Mouse (Mus musculus) brain, embryonic 14.5 days (tissue): ENCODE measurements at regions not wholly inside any gene's neighbourhood (a gene's known extent, or its start where the extent isn't known, plus 50 kb on each side); places are given as distances from the start of the nearest gene placed in this dataset.

ENCODE experiments used
- DNase-seq: peaks from one replicate; pipeline ENCODE4 v3.0.0-alpha.2; 2011; ENCODE audit warnings: low read depth
- CTCF ChIP-seq: fragments of 200-500 bp; IDR thresholded peaks from 2 replicates; pipeline ENCODE4 v1.5.1; 2012; ENCODE audit warnings: inconsistent platforms, mild to moderate bottlenecking, moderate library complexity, borderline replicate concordance; ENCODE audit not compliant: insufficient read depth, insufficient read length; ENCODE audit errors: extremely low read depth
- POLR2A ChIP-seq: fragments of 200-500 bp; IDR thresholded peaks from 2 replicates; pipeline ENCODE4 v1.6.1; 2012; ENCODE audit warnings: mild to moderate bottlenecking, inconsistent platforms, borderline replicate concordance; ENCODE audit not compliant: poor library complexity, insufficient read depth, insufficient read length, severe bottlenecking; ENCODE audit errors: extremely low read depth

DNA sequence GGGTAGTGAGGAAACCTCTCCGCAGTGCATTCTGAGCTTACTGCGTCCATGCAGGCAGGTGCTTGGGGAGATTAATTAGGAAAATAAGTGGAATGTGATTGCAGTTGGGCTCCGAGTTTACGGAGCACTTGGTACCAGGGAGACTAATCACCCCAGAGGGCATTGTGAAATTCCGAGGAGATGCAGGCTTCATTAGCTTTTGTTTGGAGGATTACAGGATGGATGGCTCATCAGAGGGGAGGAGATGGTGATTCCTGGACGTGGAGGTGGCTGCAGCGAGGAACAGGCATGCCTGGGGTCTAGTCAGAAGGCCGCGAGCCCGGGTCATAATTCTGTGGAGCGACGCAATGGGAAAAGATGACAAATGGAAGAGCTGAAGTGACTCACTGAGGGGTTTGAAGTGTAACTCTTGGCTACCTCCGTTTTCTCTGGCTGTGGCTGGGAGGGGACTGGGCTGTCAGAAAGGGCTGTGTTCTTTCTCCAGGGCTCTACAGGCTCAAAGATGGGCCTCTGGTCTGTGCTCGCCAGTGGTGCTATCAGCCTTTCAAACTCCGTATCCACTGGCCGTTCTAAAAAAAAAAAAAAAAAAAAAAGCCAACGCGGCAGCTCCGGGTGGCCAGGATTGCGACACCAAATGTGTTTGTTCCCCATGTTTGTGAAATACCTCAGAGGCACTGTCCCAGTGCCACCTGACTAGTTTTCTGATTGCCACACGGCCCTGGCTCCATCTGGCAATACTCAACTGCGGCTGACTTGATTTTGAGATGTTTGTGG lies 232.4 kb downstream of the 4933412E24Rik start:
- no peak for TF ChIP-seq POLR2A
- no peak for TF ChIP-seq CTCF
- peak; percentile 75 for DNase-seq

DNA sequence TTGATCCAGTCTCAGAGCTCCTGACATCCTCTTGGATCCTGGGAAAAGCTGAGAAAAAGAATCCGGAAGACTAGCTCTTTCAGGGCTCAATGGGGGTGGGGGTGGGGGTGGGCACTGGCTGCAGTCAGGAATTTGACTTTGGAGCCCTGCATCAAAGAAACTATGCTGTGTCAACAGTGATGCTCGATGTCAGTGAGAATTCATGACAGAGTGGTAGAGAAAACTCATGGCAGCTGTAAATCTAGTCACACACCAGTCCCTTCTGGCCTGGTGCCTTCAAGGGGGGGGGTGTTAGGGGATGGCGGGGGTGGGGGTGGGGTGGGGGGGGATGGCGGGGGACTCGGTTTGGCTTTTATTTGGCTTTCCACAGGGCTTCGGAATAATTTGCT lies 233.0 kb downstream of the 4933412E24Rik start:
- DNase-seq, result no peak
- TF ChIP-seq POLR2A (no peak), CTCF (no peak)

- TF ChIP-seq POLR2A, result no peak
- no peak for TF ChIP-seq CTCF
- DNase-seq, result no peak
Observed at GRCm38 (mm10) chr15:59780506-59780905, 235.9 kb downstream of the 4933412E24Rik start.

DNA sequence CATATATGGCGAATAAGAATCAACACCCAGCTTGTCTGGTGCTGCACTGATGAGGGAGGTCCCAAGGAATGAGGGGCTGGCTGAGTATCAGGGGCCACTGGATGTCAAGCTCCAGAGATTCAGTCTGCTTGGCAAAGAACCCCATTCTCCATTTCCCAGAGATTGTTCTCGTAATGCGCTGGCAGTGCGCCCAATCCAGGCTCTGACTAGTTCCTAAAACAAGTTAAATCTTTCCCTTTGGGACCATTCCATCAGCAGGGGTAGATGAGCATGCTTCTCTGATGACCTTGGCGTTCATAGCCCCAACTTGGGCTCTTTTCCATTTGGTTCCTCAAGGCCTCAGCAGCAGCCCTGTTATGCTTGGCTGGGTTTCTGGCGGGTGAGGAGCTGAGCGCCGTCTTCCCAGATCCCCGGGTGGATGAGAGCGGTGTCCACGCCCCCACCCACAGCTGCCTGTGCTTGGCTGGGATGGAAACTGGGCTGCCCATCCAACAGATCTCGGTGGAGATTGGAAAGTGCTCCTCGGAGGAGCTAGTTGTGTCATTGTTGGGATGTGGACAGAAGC lies 239.0 kb downstream of the 4933412E24Rik start:
- TF ChIP-seq POLR2A, result no peak
- no peak for TF ChIP-seq CTCF
- DNase-seq, result peak; percentile 55

- TF ChIP-seq POLR2A (no peak), CTCF (no peak)
Observed at GRCm38 (mm10) chr15:59775781-59776180, 240.6 kb downstream of the 4933412E24Rik start.

DNA sequence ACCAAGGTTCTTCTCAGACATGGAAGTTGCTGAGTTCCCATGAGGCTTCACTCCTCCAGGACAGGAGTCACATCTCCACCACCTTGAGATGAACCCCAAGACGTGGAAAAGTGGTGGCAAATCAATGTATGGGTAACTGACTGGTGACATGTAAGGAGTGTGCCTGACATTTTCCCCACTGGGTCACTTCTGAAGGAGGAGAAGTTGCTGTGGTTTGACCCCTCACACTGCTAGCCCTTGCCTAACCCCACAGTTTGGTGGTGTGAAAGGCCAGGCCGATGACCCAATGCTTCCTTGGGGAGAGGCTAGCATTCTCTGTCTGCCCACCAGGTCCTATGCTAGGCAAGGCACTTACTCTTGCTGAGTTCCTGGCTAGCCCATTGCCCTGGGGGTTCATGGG lies 242.4 kb downstream of the 4933412E24Rik start:
- DNase-seq, result no peak

More at GRCm38 (mm10) chr15:59775781-59776180, 240.6 kb downstream of the 4933412E24Rik start:
- DNase-seq, result no peak

DNA sequence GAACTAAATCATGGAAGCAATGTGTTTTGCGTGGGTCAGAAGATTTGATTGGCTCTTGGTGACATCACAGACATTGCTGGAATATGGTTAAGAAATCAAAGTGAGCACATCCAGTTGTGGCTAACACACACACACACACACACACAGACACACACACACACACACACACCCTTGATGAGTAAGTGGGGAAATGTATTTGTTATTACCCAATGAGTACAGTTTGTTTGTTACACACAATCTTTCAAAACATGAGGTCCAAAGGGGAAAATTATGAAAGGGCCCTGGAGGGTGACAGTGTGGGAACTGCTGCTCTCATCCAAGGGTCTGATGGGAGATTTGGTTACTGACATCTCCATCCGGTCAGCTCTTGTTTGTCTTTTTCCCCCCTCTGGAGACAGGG lies 243.8 kb downstream of the 4933412E24Rik start:
- no peak for DNase-seq
- no peak for TF ChIP-seq POLR2A
- TF ChIP-seq CTCF, result no peak

More for the DNA sequence above, 242.4 kb downstream of the 4933412E24Rik start:
- no peak for TF ChIP-seq POLR2A
- TF ChIP-seq CTCF, result no peak

DNA sequence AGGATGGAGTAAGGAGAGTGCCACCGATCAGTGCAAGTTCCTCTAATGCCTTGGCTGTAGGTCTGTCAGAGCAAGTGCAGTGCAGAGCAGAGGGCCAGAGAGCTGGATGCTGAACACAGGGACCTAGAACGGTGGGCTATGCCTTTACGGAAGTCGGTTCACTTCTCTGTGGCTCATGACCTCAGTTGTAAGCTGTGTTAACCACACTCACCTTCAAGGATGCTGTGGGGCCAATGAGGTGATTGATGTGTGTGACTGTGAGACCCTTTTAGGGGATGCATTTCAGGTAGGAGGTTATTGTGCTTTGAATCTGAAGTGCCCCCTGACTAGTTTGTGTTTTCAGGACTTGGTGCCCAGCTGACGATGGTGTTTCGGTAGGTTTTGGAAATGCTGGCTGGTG lies 254.4 kb downstream of the 4933412E24Rik start:
- DNase-seq, result no peak
- no peak for TF ChIP-seq CTCF
- TF ChIP-seq POLR2A, result no peak

- DNase-seq, result no peak
- TF ChIP-seq CTCF (no peak), POLR2A (no peak)
Observed at GRCm38 (mm10) chr15:59760490-59760889, 255.9 kb downstream of the 4933412E24Rik start.

DNA sequence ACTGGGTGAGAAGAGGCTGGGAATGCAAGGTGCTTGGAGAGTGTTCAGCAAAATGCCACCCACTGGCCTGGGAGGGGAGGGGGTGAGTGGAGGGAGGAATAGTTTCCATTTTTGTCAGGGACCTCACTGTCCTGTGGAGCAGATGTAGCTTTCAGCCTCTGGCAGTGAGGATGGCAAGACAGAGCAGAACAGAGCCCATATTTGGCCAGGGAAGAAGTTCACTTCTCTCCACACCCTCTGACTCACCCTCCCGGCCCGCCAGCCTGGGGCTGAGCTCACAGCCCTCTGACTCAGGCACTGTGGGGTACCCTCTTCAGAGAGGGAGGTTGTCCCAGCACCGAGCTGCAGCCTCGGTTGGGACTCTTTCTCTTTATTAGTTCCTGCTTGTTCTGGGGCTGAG lies 256.8 kb downstream of the 4933412E24Rik start:
- no peak for DNase-seq
- TF ChIP-seq CTCF (no peak), POLR2A (no peak)

DNA sequence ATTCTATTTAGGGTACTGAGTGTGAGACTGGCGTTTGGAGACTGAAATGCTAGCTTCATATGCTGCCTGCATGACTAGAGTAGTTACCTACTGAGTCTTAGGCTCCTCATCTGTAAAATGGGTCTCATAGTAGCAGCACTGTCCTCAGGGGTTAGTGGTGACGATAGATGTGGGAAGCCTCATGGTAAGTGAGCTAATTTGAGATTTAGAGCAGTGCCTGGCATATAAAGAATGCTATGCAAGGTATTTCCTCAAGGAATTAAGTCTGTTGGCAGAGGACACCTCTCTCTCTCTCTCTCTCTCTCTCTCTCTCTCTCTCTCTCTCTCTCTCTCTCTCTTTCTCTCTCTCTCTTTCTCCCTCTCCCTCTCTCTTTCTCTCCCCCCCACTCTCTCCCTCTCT lies 257.4 kb downstream of the 4933412E24Rik start:
- TF ChIP-seq CTCF (no peak), POLR2A (no peak)
- no peak for DNase-seq

DNA sequence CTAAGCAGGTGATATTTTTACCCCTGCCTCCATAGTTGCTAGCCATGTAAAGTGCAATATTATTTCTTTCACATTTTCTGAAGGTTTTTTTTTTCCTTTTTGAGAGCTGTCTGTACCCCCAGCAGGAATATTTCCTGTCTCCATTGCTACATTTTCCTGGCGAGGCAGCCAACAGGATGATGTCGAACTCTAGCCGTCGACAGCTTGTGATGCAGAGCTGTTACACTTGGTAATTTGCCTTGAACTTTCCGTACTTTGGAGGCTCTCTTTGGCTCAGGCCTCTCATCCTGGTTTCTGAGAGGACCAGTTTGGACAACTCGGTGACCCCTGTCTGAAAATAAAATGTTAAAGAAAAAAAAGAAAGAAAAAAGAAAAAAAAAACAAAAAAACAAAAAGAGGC lies 260.3 kb downstream of the 4933412E24Rik start:
- no peak for TF ChIP-seq POLR2A
- TF ChIP-seq CTCF, result no peak
- DNase-seq, result peak; percentile 15
